Mouse (Mus musculus): ENCODE data around the gene Ccdc51. TPM values are rescaled to one million over a fixed set of nuclear protein-coding genes. Genes with fewer than 3 reads are reported as not detected.

Gene Ccdc51
- 9.3 and 10.6 TPM in 2 replicates for polyA plus RNA-seq (2014; fragmentation: Nextera tagmentation; extraction: Ambion mirVana)

DNA sequence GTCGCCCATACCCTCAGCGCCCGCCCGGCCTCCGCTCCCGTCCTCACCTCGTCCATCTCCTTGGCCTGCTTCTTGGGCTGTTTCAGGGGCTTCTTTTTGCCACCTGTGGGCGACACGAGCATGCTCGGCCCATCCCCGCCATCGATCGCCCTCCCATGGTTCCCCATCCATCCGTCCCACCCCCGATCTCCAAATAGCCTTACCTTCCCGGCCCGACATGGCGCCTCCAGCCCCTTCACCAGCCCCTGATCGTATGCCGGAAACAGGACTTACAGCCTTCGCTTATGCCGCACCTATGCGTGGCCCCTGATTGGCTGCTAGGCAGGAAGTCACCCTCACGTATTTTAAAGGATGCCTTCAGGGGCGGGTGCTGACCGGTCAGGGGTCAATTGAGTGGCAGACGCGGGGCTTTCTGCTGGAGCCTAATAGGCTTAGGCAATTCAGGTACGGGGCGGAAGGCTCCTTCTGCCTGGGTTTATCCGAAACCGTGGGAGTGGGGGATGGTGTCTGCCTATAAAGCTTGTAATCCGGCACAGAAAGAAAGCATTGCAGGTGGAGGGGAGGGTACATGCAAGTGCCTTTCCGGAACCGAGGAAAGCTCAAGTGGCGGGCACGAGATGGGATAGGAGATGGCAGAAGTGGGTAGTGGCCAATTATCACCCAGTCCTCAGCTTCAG is at the start of gene Ccdc51, which contains the start of gene Tma7:
Gene Ccdc51 (plus strand): TSS at position 370 of the 677 bp plus-strand sequence.
Gene Tma7 (minus strand): TSS at position 464 of the 677 bp plus-strand sequence.
- Histone ChIP-seq H3K4me1 (ENCODE audit: insufficient read depth) (peaks cover 11% of the 10 kb centered on the region), H3K9ac (peak within 1 kb of the TSS; percentile 68), H3K27me3 (ENCODE audit: insufficient read depth, low read length) (no peaks in the 10 kb centered on the region), H3K4me3 (ENCODE audit: low read depth, low read length) (peak within 1 kb of the TSS; percentile 50), H3K4me2 (peak within 1 kb of the TSS; percentile 86), H3K27ac (ENCODE audit: low read depth) (peak within 1 kb of the TSS; percentile 68), H3K9me3 (ENCODE audit: low read depth, low read length) (no peaks in the 10 kb centered on the region), H3K36me3 (ENCODE audit: insufficient read depth) (peaks cover 24% of the 10 kb centered on the region)
- under 1% methylated on average over 37 of the region's 37 CpGs for WGBS
- peak; percentile 98 for ATAC-seq (ENCODE audit: insufficient read depth)
- TF ChIP-seq CTCF (IDR thresholded peaks at IDR 0.05; ENCODE audit: low read depth), result no peak
- peak; percentile 89 for DNase-seq

DNA sequence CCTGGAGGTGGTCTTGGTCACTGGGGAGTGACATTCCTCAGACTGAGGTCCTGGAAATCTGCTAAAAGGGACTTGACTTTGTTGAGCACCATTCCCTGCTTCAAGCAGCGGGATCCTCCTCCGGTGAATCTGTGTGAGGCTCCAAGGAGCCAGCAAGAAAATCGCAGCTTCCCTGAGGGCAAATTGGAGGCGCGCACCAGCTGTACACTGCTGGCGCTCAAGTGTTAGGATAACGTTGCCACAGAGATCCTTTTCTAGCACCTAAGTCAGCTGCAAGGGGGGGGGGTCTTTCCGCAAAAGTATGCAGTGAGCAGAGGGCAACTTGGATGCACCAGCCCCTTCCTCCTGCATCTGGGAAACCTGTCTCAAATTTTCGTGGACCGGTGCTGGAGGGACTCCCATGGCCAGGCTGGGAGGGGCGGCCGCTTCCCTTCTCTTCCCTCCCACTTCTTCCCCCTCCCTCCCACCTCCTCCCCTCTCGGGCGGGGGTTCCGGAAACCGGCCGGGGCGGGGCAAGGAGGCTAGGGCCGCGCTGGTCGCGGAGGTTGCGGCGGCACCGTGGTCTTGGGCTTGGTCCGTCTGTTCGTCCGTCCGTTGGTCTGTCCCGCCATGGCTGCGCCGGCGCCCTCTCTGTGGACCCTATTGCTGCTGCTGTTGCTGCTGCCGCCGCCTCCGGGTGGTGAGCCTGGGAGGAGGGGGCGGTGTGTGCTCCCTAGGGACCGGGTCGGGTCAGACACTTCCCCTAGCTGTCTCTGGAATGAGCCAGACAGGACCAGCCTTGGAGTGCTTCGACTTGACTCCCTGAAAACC is 44.0 kb upstream of the Ccdc51 start, which contains the start of gene Shisa5:
Gene Shisa5 (plus strand): TSS at position 480 of the 810 bp plus-strand sequence.
- Histone ChIP-seq H3K4me2 (peak within 1 kb of the TSS; percentile 85), H3K27me3 (ENCODE audit: insufficient read depth, low read length) (no peaks in the 10 kb centered on the region), H3K9ac (peak within 1 kb of the TSS; percentile 82), H3K36me3 (ENCODE audit: insufficient read depth) (no peaks in the 10 kb centered on the region), H3K27ac (ENCODE audit: low read depth) (peak within 1 kb of the TSS; percentile 73), H3K9me3 (ENCODE audit: low read depth, low read length) (no peaks in the 10 kb centered on the region), H3K4me1 (ENCODE audit: insufficient read depth) (peaks cover 9% of the 10 kb centered on the region; the same call in 1 of the 2 replicates), H3K4me3 (ENCODE audit: low read depth, low read length) (peak within 1 kb of the TSS; percentile 67)
- DNase-seq (peak; percentile 85), ATAC-seq (ENCODE audit: insufficient read depth) (peak; percentile 93)
- under 1% methylated on average over 40 of the region's 40 CpGs for WGBS
- TF ChIP-seq CTCF (IDR thresholded peaks at IDR 0.05; ENCODE audit: low read depth), result no peak

- Histone ChIP-seq H3K27ac (ENCODE audit: low read depth) (peak overlapping the region; percentile 73), H3K4me1 (ENCODE audit: insufficient read depth) (peaks cover 9% of the 10 kb centered on the region; the same call in 1 of the 2 replicates), H3K4me3 (ENCODE audit: low read depth, low read length) (peak overlapping the region; percentile 67), H3K27me3 (ENCODE audit: insufficient read depth, low read length) (no peaks in the 10 kb centered on the region), H3K9me3 (ENCODE audit: low read depth, low read length) (no peaks in the 10 kb centered on the region), H3K9ac (peak overlapping the region; percentile 82), H3K36me3 (ENCODE audit: insufficient read depth) (no peaks in the 10 kb centered on the region), H3K4me2 (peak overlapping the region; percentile 85)
- peak; percentile 68 for ATAC-seq (ENCODE audit: insufficient read depth)
- 19% methylated on average over 8 of the region's 8 CpGs for WGBS
- TF ChIP-seq CTCF (IDR thresholded peaks at IDR 0.05; ENCODE audit: low read depth), result no peak
- peak; percentile 52 for DNase-seq
Observed at GRCm38 (mm10) chr9:109038901-109039364, 43.4 kb upstream of the Ccdc51 start.

DNA sequence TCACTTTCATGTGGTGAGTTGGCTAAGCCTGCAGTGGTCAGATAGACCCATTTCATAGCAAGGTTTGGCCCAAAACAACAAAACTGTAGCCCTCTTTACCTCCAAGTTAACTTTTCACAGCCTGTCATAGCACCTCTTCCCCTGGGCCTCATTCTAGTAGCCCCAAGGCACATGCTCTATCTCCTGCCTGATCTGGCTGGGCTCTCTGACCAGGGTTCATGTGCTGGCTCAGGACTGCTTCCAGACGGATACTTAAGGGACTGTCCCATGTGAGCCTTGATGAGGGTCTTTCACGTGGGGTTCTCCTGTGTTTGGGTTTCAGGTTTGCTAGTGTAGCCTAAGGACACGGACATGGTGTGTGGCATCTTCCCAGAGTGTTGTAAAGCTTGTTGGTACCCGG is 42.6 kb upstream of the Ccdc51 start:
- no peaks in the 10 kb centered on the region for H3K27me3 ChIP-seq (ENCODE audit: insufficient read depth, low read length)
- no peak overlapping the region for H3K9ac ChIP-seq
- no peaks in the 10 kb centered on the region for H3K36me3 ChIP-seq (ENCODE audit: insufficient read depth)
- 66% methylated on average over 4 of the region's 4 CpGs for whole genome bisulfite sequencing
- no peaks in the 10 kb centered on the region for H3K9me3 ChIP-seq (ENCODE audit: low read depth, low read length)
- DNase-seq, result no peak
- H3K4me1 ChIP-seq (ENCODE audit: insufficient read depth), result peaks cover 9% of the 10 kb centered on the region; the same call in 1 of the 2 replicates
- no peak for ATAC-seq (ENCODE audit: insufficient read depth)
- peak overlapping the region; percentile 85 for H3K4me2 ChIP-seq
- no peak for TF ChIP-seq CTCF (IDR thresholded peaks at IDR 0.05; ENCODE audit: low read depth)
- H3K4me3 ChIP-seq (ENCODE audit: low read depth, low read length), result no peak overlapping the region
- H3K27ac ChIP-seq (ENCODE audit: low read depth), result no peak overlapping the region

GRCm38 (mm10) chr9:109040216-109040615 is 42.1 kb upstream of the Ccdc51 start:
- 63% methylated on average over 8 of the region's 8 CpGs for WGBS
- Histone ChIP-seq H3K4me2 (no peak overlapping the region; the same call in 1 of the 2 replicates), H3K4me1 (ENCODE audit: insufficient read depth) (peaks cover 9% of the 10 kb centered on the region; the same call in 1 of the 2 replicates), H3K27ac (ENCODE audit: low read depth) (no peak overlapping the region), H3K36me3 (ENCODE audit: insufficient read depth) (no peaks in the 10 kb centered on the region), H3K9me3 (ENCODE audit: low read depth, low read length) (no peaks in the 10 kb centered on the region), H3K9ac (no peak overlapping the region), H3K4me3 (ENCODE audit: low read depth, low read length) (no peak overlapping the region), H3K27me3 (ENCODE audit: insufficient read depth, low read length) (no peaks in the 10 kb centered on the region)
- ATAC-seq (ENCODE audit: insufficient read depth) (no peak), DNase-seq (no peak)
- TF ChIP-seq CTCF (IDR thresholded peaks at IDR 0.05; ENCODE audit: low read depth), result no peak

DNA sequence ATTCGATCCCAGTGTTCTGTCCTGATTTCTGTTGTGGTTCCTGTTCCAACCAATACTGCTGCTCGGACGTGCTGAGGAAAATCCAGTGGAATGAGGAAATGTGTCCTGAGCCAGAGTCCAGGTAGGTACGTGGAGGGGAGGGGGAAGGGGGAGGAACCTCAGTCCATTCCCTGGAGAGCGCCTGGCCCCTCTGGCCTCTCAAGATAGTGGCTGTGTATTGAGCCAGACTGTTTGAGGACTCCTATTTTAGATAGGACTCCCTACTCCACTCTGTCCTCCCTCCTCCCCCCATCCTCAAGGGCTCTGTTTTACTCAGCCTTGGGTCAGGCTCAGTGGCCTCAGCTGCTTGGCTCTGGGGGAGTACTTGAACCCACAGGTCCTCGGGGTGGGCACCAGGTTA is 41.4 kb upstream of the Ccdc51 start:
- 55% methylated on average over 6 of the region's 6 CpGs for WGBS
- peak overlapping the region; percentile 27 for H3K4me2 ChIP-seq
- no peaks in the 10 kb centered on the region for H3K9me3 ChIP-seq (ENCODE audit: low read depth, low read length)
- no peak overlapping the region for H3K27ac ChIP-seq (ENCODE audit: low read depth)
- peaks cover 9% of the 10 kb centered on the region; the same call in 1 of the 2 replicates for H3K4me1 ChIP-seq (ENCODE audit: insufficient read depth)
- no peaks in the 10 kb centered on the region for H3K27me3 ChIP-seq (ENCODE audit: insufficient read depth, low read length)
- ATAC-seq (ENCODE audit: insufficient read depth) (0 out of 2 replicates have a peak, but pooled peaks have one; percentile 16), DNase-seq (peak; percentile 14)
- TF ChIP-seq CTCF (IDR thresholded peaks at IDR 0.05; ENCODE audit: low read depth), result no peak
- peak overlapping the region; percentile 16 for H3K9ac ChIP-seq
- H3K36me3 ChIP-seq (ENCODE audit: insufficient read depth), result no peaks in the 10 kb centered on the region
- no peak overlapping the region for H3K4me3 ChIP-seq (ENCODE audit: low read depth, low read length)
